Mouse (Mus musculus): ENCODE data around the gene Micu2.

Gene Micu2

GRCm38 (mm10) chr14:57892961-57893360 lies 106.1 kb downstream of the Micu2 start:
- no peak for DNase-seq (ENCODE audit: low spot score in 2 of 2)

GRCm38 (mm10) chr14:57890011-57890842 lies 108.8 kb downstream of the Micu2 start, which contains the start of gene Zdhhc20:
TSS of gene Zdhhc20 (minus strand) at chr14:57890276.
- peak; percentile 93 to 94 for DNase-seq (ENCODE audit: low spot score in 2 of 2)

GRCm38 (mm10) chr14:57889541-57890010 lies 109.5 kb downstream of the Micu2 start:
- peak in 1 of 2 experiments; percentile 11 for DNase-seq (ENCODE audit: low spot score in 2 of 2)

- DNase-seq (ENCODE audit: low spot score in 2 of 2), result peak in 1 of 2 experiments; percentile 22
These were observed 111.9 kb downstream of the Micu2 start for GRCm38 (mm10) chr14:57887171-57887570.

GRCm38 (mm10) chr14:57886032-57886431 lies 113.0 kb downstream of the Micu2 start:
- no peak for DNase-seq (ENCODE audit: low spot score in 2 of 2)

GRCm38 (mm10) chr14:57883341-57883740 lies 115.7 kb downstream of the Micu2 start:
- DNase-seq (ENCODE audit: low spot score in 2 of 2), result peak; percentile 32 to 60

GRCm38 (mm10) chr14:57882720-57883119 lies 116.3 kb downstream of the Micu2 start:
- no peak for DNase-seq (ENCODE audit: low spot score in 2 of 2)

GRCm38 (mm10) chr14:57881793-57882192 lies 117.3 kb downstream of the Micu2 start:
- DNase-seq (ENCODE audit: low spot score in 2 of 2), result peak; percentile 34 to 72

GRCm38 (mm10) chr14:57881074-57881473 lies 118.0 kb downstream of the Micu2 start:
- no peak for DNase-seq (ENCODE audit: low spot score in 2 of 2)

- no peak for DNase-seq (ENCODE audit: low spot score in 2 of 2)
These were observed 121.1 kb downstream of the Micu2 start for GRCm38 (mm10) chr14:57877921-57878320.

GRCm38 (mm10) chr14:57866676-57867276 lies 132.3 kb downstream of the Micu2 start:
- no peak for DNase-seq (ENCODE audit: low spot score in 2 of 2)

Data from urinary bladder, postnatal 36 days (tissue).